Mouse (Mus musculus): ENCODE data around the gene Tbxas1.

Tbxas1 gene

GRCm38 (mm10) chr6:39061180-39061579, 186.0 kb downstream of the Tbxas1 start:
- no peak for TF ChIP-seq GATA4 (IDR thresholded peaks at IDR 0.05; ENCODE audit: insufficient replicate concordance, low read length)

GRCm38 (mm10) chr6:39063541-39063940, 188.3 kb downstream of the Tbxas1 start:
- no peak for TF ChIP-seq GATA4 (IDR thresholded peaks at IDR 0.05; ENCODE audit: insufficient replicate concordance, low read length)

GRCm38 (mm10) chr6:39066935-39067578, 191.9 kb downstream of the Tbxas1 start:
- no peak for TF ChIP-seq GATA4 (IDR thresholded peaks at IDR 0.05; ENCODE audit: insufficient replicate concordance, low read length)

- TF ChIP-seq GATA4 (IDR thresholded peaks at IDR 0.05; ENCODE audit: insufficient replicate concordance, low read length): no peak
Measured at GRCm38 (mm10) chr6:39072664-39073063, 197.5 kb downstream of the Tbxas1 start.

- TF ChIP-seq GATA4 (IDR thresholded peaks at IDR 0.05; ENCODE audit: insufficient replicate concordance, low read length): no peak
Measured at GRCm38 (mm10) chr6:39074186-39074585, 199.0 kb downstream of the Tbxas1 start.

GRCm38 (mm10) chr6:39076498-39076897, 201.3 kb downstream of the Tbxas1 start:
- no peak for TF ChIP-seq GATA4 (IDR thresholded peaks at IDR 0.05; ENCODE audit: insufficient replicate concordance, low read length)

GRCm38 (mm10) chr6:39104631-39105030, 229.4 kb downstream of the Tbxas1 start:
- TF ChIP-seq GATA4 (IDR thresholded peaks at IDR 0.05; ENCODE audit: insufficient replicate concordance, low read length): no peak

- TF ChIP-seq GATA4 (IDR thresholded peaks at IDR 0.05; ENCODE audit: insufficient replicate concordance, low read length): no peak
Measured at GRCm38 (mm10) chr6:39106812-39107211, 231.6 kb downstream of the Tbxas1 start.

- TF ChIP-seq GATA4 (IDR thresholded peaks at IDR 0.05; ENCODE audit: insufficient replicate concordance, low read length): peak; percentile 83
Measured at GRCm38 (mm10) chr6:39112701-39113100, 237.5 kb downstream of the Tbxas1 start.

GRCm38 (mm10) chr6:39113141-39113540, 237.9 kb downstream of the Tbxas1 start:
- no peak for TF ChIP-seq GATA4 (IDR thresholded peaks at IDR 0.05; ENCODE audit: insufficient replicate concordance, low read length)

GRCm38 (mm10) chr6:39115438-39115837, 240.2 kb downstream of the Tbxas1 start:
- TF ChIP-seq GATA4 (IDR thresholded peaks at IDR 0.05; ENCODE audit: insufficient replicate concordance, low read length): no peak

- no peak for TF ChIP-seq GATA4 (IDR thresholded peaks at IDR 0.05; ENCODE audit: insufficient replicate concordance, low read length)
Measured at GRCm38 (mm10) chr6:39117584-39118455, 242.6 kb downstream of the Tbxas1 start, which contains the start of gene Parp12. Parp12 (minus strand) TSS chr6:39118349.

- no peak for TF ChIP-seq GATA4 (IDR thresholded peaks at IDR 0.05; ENCODE audit: insufficient replicate concordance, low read length)
Measured at GRCm38 (mm10) chr6:39118456-39118881, 243.3 kb downstream of the Tbxas1 start.

GRCm38 (mm10) chr6:39120685-39121084, 245.5 kb downstream of the Tbxas1 start:
- no peak for TF ChIP-seq GATA4 (IDR thresholded peaks at IDR 0.05; ENCODE audit: insufficient replicate concordance, low read length)

- no peak for TF ChIP-seq GATA4 (IDR thresholded peaks at IDR 0.05; ENCODE audit: insufficient replicate concordance, low read length)
Measured at GRCm38 (mm10) chr6:39124719-39125118, 249.5 kb downstream of the Tbxas1 start.

GRCm38 (mm10) chr6:39131480-39131879, 256.3 kb downstream of the Tbxas1 start:
- TF ChIP-seq GATA4 (IDR thresholded peaks at IDR 0.05; ENCODE audit: insufficient replicate concordance, low read length): no peak
